Mouse (Mus musculus): ENCODE results near the gene Dapp1.

- TF ChIP-seq CTCF (IDR thresholded peaks at IDR 0.05; ENCODE audit: low read depth) (no peak), EP300 (IDR thresholded peaks at IDR 0.05; ENCODE audit: low read depth) (no peak)
These were observed 3.7 kb downstream of the Dapp1 start for GRCm38 (mm10) chr3:137977629-137978041.

Data from liver, embryonic 14.5 days (tissue).